Mouse (Mus musculus): ENCODE data around the gene Mrps12. TPM values are rescaled to one million over a fixed set of nuclear protein-coding genes. Genes with fewer than 3 reads are reported as not detected.

Gene Mrps12
- polyA plus RNA-seq, 1 experiment from 2014 or later, result 135 TPM

- 52% methylated on average over 7 of the region's 7 CpGs for WGBS
- Histone ChIP-seq H3K36me3 (ENCODE audit: control insufficient read depth, insufficient read depth, low read length) (no peaks in the 10 kb centered on the region), H3K9me3 (replicated peaks; ENCODE audit: control insufficient read depth, low read length) (no peaks in the 10 kb centered on the region), H3K4me2 (ENCODE audit: low read depth, low read length) (no peak overlapping the region), H3K27ac (ENCODE audit: low read length) (no peak overlapping the region), H3K9ac (ENCODE audit: low read length) (no peak overlapping the region), H3K4me3 (replicated peaks; ENCODE audit: low read length) (no peak overlapping the region), H3K27me3 (ENCODE audit: control insufficient read depth, insufficient read depth, low read length) (0 out of 2 replicates have a peak, but pooled peaks cover 4% of the 10 kb centered on the region), H3K4me1 (ENCODE audit: control insufficient read depth, insufficient read depth, low read length) (no peaks in the 10 kb centered on the region)
- ATAC-seq (ENCODE audit: insufficient read depth, low FRiP score), result no peak
Observed at GRCm38 (mm10) chr7:28691075-28691474, 50.5 kb downstream of the Mrps12 start.

Other genes with a start within 250 kb of the Mrps12 start
- not detected in 2 replicates for gene Ifnl2, start 231.4 kb downstream of the Mrps12 start, polyA plus RNA-seq (2015; fragmentation: Nextera tagmentation; extraction: Ambion mirVana)
- gene Ifnl3, start 219.0 kb downstream of the Mrps12 start, polyA plus RNA-seq (2015; fragmentation: Nextera tagmentation; extraction: Ambion mirVana), result not detected in 2 replicates
- 124 and 215 TPM in 2 replicates for gene Sycn, start 200.9 kb downstream of the Mrps12 start, polyA plus RNA-seq (2015; fragmentation: Nextera tagmentation; extraction: Ambion mirVana)
- 19.7 and 34.8 TPM in 2 replicates for gene Nccrp1, start 194.6 kb downstream of the Mrps12 start, polyA plus RNA-seq (2015; fragmentation: Nextera tagmentation; extraction: Ambion mirVana)
- 10.9 and 11.2 TPM in 2 replicates for gene Samd4b, start 143.7 kb downstream of the Mrps12 start, polyA plus RNA-seq (2015; fragmentation: Nextera tagmentation; extraction: Ambion mirVana)
- 54.8 and 64.4 TPM in 2 replicates for gene Pak4, start 143.6 kb downstream of the Mrps12 start, polyA plus RNA-seq (2015; fragmentation: Nextera tagmentation; extraction: Ambion mirVana)
- 0.16 TPM in 1 of 2 replicates, not detected in the other for gene Acp7, start 110.5 kb downstream of the Mrps12 start, polyA plus RNA-seq (2015; fragmentation: Nextera tagmentation; extraction: Ambion mirVana)
- gene Fbxo27, start 49.0 kb downstream of the Mrps12 start, polyA plus RNA-seq (2015; fragmentation: Nextera tagmentation; extraction: Ambion mirVana), result 3.8 and 4.8 TPM in 2 replicates
- gene Fbxo17, start 25.0 kb downstream of the Mrps12 start, polyA plus RNA-seq (2015; fragmentation: Nextera tagmentation; extraction: Ambion mirVana), result 9.0 and 9.1 TPM in 2 replicates
- gene Sars2, start 172 bp upstream of the Mrps12 start, polyA plus RNA-seq (2015; fragmentation: Nextera tagmentation; extraction: Ambion mirVana), result 22.4 and 22.9 TPM in 2 replicates
- 0.30 TPM in 1 of 2 replicates, not detected in the other for gene Ccer2, start 14.4 kb upstream of the Mrps12 start, polyA plus RNA-seq (2015; fragmentation: Nextera tagmentation; extraction: Ambion mirVana)
- 62.1 and 63.7 TPM in 2 replicates for gene Sirt2, start 24.9 kb upstream of the Mrps12 start, polyA plus RNA-seq (2015; fragmentation: Nextera tagmentation; extraction: Ambion mirVana)
- gene Nfkbib, start 25.7 kb upstream of the Mrps12 start, polyA plus RNA-seq (2015; fragmentation: Nextera tagmentation; extraction: Ambion mirVana), result 37.2 and 38.9 TPM in 2 replicates
- gene Rinl, start 47.1 kb upstream of the Mrps12 start, polyA plus RNA-seq (2015; fragmentation: Nextera tagmentation; extraction: Ambion mirVana), result 5.0 and 5.9 TPM in 2 replicates
- gene Hnrnpl, start 66.7 kb upstream of the Mrps12 start, polyA plus RNA-seq (2015; fragmentation: Nextera tagmentation; extraction: Ambion mirVana), result 170 and 200 TPM in 2 replicates
- gene Ech1, start 83.4 kb upstream of the Mrps12 start, polyA plus RNA-seq (2015; fragmentation: Nextera tagmentation; extraction: Ambion mirVana), result 227 and 230 TPM in 2 replicates
- gene Lgals4, start 92.0 kb upstream of the Mrps12 start, polyA plus RNA-seq (2015; fragmentation: Nextera tagmentation; extraction: Ambion mirVana), result 353 and 382 TPM in 2 replicates
- 5.8 and 9.9 TPM in 2 replicates for gene Lgals7, start 122.0 kb upstream of the Mrps12 start, polyA plus RNA-seq (2015; fragmentation: Nextera tagmentation; extraction: Ambion mirVana)
- gene Capn12, start 139.6 kb upstream of the Mrps12 start, polyA plus RNA-seq (2015; fragmentation: Nextera tagmentation; extraction: Ambion mirVana), result 0.56 and 0.59 TPM in 2 replicates
- gene Actn4, start 220.5 kb upstream of the Mrps12 start, polyA plus RNA-seq (2015; fragmentation: Nextera tagmentation; extraction: Ambion mirVana), result 413 and 449 TPM in 2 replicates
- 339 and 345 TPM in 2 replicates for gene Eif3k, start 240.0 kb upstream of the Mrps12 start, polyA plus RNA-seq (2015; fragmentation: Nextera tagmentation; extraction: Ambion mirVana)
- 7.9 and 8.4 TPM in 2 replicates for gene Map4k1, start 240.2 kb upstream of the Mrps12 start, polyA plus RNA-seq (2015; fragmentation: Nextera tagmentation; extraction: Ambion mirVana)

All from stomach, embryonic 16.5 days (tissue).